Mouse (Mus musculus): ENCODE data around the gene Xpo6. TPM values are rescaled to one million over a fixed set of nuclear protein-coding genes. Genes with fewer than 3 reads are reported as not detected.

The Xpo6 gene
- polyA plus RNA-seq, 1 experiment from 2014 or later: 51.0 TPM

DNA sequence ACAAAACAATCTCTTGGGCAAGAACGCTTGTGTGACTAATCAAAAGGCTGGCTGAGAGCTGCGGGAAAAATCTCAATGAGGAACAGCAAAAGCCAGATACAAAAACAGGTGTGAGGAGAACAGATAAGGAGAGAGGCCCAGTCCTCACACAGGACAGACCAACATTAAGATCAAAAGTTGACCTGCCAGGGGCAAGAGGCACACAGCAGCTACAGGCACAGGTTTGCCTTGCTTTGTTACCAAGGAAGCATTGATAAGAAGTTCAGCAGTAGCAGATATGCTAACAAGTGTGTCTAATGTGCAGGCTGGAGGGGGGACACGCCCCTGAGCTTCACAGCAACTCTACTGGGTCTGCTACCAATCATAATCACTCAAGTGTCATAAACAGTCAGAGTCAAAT lies 73.8 kb downstream of the Xpo6 start:
- ATAC-seq: no peak
- WGBS: 71% methylated on average over 3 of the region's 3 CpGs
- no peak overlapping the region for H3K4me2 ChIP-seq (ENCODE audit: low read length)

GRCm38 (mm10) chr7:126121533-126121932 lies 78.8 kb downstream of the Xpo6 start:
- no peak overlapping the region for H3K4me2 ChIP-seq (ENCODE audit: low read length)
- H3K27ac ChIP-seq (ENCODE audit: low read length): no peak overlapping the region
- ATAC-seq: no peak

More for the DNA sequence above, 73.8 kb downstream of the Xpo6 start:
- H3K4me1 ChIP-seq (ENCODE audit: control insufficient read depth, insufficient read depth, low read length): no peaks in the 10 kb centered on the region
- H3K27me3 ChIP-seq (ENCODE audit: control insufficient read depth, insufficient read depth, low read depth, low read length): no peaks in the 10 kb centered on the region
- H3K9me3 ChIP-seq (replicated peaks; ENCODE audit: control insufficient read depth, low read length, poor library complexity, severe bottlenecking): no peaks in the 10 kb centered on the region
- no peak overlapping the region for H3K4me3 ChIP-seq (ENCODE audit: low read depth, low read length)
- no peak overlapping the region for H3K9ac ChIP-seq (ENCODE audit: low read depth, low read length)
- H3K27ac ChIP-seq (ENCODE audit: low read length): no peak overlapping the region
- H3K36me3 ChIP-seq (ENCODE audit: control insufficient read depth, insufficient read depth, low read length): peaks cover 36% of the 10 kb centered on the region

GRCm38 (mm10) chr7:126119819-126120218 lies 80.5 kb downstream of the Xpo6 start:
- no peaks in the 10 kb centered on the region for H3K27me3 ChIP-seq (ENCODE audit: control insufficient read depth, insufficient read depth, low read depth, low read length)
- 44% methylated on average over 6 of the region's 6 CpGs for WGBS
- H3K36me3 ChIP-seq (ENCODE audit: control insufficient read depth, insufficient read depth, low read length): peaks cover 27% of the 10 kb centered on the region

More at GRCm38 (mm10) chr7:126121533-126121932, 78.8 kb downstream of the Xpo6 start:
- H3K4me3 ChIP-seq (ENCODE audit: low read depth, low read length): no peak overlapping the region
- no peaks in the 10 kb centered on the region for H3K9me3 ChIP-seq (replicated peaks; ENCODE audit: control insufficient read depth, low read length, poor library complexity, severe bottlenecking)
- peaks cover 29% of the 10 kb centered on the region for H3K36me3 ChIP-seq (ENCODE audit: control insufficient read depth, insufficient read depth, low read length)
- 89% methylated on average over 4 of the region's 4 CpGs for WGBS
- H3K9ac ChIP-seq (ENCODE audit: low read depth, low read length): no peak overlapping the region
- H3K4me1 ChIP-seq (ENCODE audit: control insufficient read depth, insufficient read depth, low read length): no peaks in the 10 kb centered on the region
- no peaks in the 10 kb centered on the region for H3K27me3 ChIP-seq (ENCODE audit: control insufficient read depth, insufficient read depth, low read depth, low read length)

GRCm38 (mm10) chr7:126113263-126113662 lies 87.0 kb downstream of the Xpo6 start:
- 87% methylated on average over 4 of the region's 4 CpGs for WGBS
- Histone ChIP-seq H3K27me3 (ENCODE audit: control insufficient read depth, insufficient read depth, low read depth, low read length) (no peaks in the 10 kb centered on the region), H3K4me3 (ENCODE audit: low read depth, low read length) (no peak overlapping the region), H3K36me3 (ENCODE audit: control insufficient read depth, insufficient read depth, low read length) (peaks cover 24% of the 10 kb centered on the region), H3K4me2 (ENCODE audit: low read length) (no peak overlapping the region), H3K27ac (ENCODE audit: low read length) (no peak overlapping the region), H3K9me3 (replicated peaks; ENCODE audit: control insufficient read depth, low read length, poor library complexity, severe bottlenecking) (no peaks in the 10 kb centered on the region), H3K9ac (ENCODE audit: low read depth, low read length) (no peak overlapping the region), H3K4me1 (ENCODE audit: control insufficient read depth, insufficient read depth, low read length) (no peaks in the 10 kb centered on the region)
- no peak for ATAC-seq

More at GRCm38 (mm10) chr7:126119819-126120218, 80.5 kb downstream of the Xpo6 start:
- Histone ChIP-seq H3K27ac (ENCODE audit: low read length) (no peak overlapping the region), H3K9me3 (replicated peaks; ENCODE audit: control insufficient read depth, low read length, poor library complexity, severe bottlenecking) (no peaks in the 10 kb centered on the region), H3K4me1 (ENCODE audit: control insufficient read depth, insufficient read depth, low read length) (no peaks in the 10 kb centered on the region), H3K4me3 (ENCODE audit: low read depth, low read length) (no peak overlapping the region), H3K4me2 (ENCODE audit: low read length) (no peak overlapping the region), H3K9ac (ENCODE audit: low read depth, low read length) (no peak overlapping the region)
- no peak for ATAC-seq

DNA sequence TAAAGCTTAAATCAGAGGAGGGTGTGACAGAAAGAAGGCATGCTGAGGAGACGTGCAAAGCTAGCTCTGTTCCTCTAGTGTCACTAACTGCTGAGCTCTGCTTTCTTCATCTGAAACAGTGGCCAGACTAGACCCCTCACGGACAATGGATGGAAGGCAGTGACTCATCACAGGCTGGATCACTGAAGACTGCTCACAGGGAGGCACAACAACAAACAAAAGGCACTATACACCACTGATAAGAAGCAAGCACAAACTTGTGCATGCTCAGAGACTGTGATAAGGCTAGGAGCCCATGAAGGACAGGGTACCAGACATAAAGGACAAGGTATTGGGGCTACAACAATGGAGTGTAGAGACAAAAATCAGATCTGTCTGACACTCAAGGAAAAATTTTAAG lies 89.1 kb downstream of the Xpo6 start:
- ATAC-seq: no peak
- Histone ChIP-seq H3K4me1 (ENCODE audit: control insufficient read depth, insufficient read depth, low read length) (no peaks in the 10 kb centered on the region), H3K27me3 (ENCODE audit: control insufficient read depth, insufficient read depth, low read depth, low read length) (no peaks in the 10 kb centered on the region), H3K36me3 (ENCODE audit: control insufficient read depth, insufficient read depth, low read length) (peaks cover 36% of the 10 kb centered on the region), H3K4me3 (ENCODE audit: low read depth, low read length) (no peak overlapping the region), H3K4me2 (ENCODE audit: low read length) (no peak overlapping the region), H3K27ac (ENCODE audit: low read length) (no peak overlapping the region), H3K9ac (ENCODE audit: low read depth, low read length) (no peak overlapping the region), H3K9me3 (replicated peaks; ENCODE audit: control insufficient read depth, low read length, poor library complexity, severe bottlenecking) (no peaks in the 10 kb centered on the region)
- 78% methylated on average over 2 of the region's 2 CpGs for WGBS

GRCm38 (mm10) chr7:126109898-126110297 lies 90.4 kb downstream of the Xpo6 start:
- no peak overlapping the region for H3K4me2 ChIP-seq (ENCODE audit: low read length)
- 93% methylated on average over 3 of the region's 3 CpGs for WGBS
- H3K4me1 ChIP-seq (ENCODE audit: control insufficient read depth, insufficient read depth, low read length): no peaks in the 10 kb centered on the region
- no peaks in the 10 kb centered on the region for H3K27me3 ChIP-seq (ENCODE audit: control insufficient read depth, insufficient read depth, low read depth, low read length)
- ATAC-seq: no peak
- no peak overlapping the region for H3K27ac ChIP-seq (ENCODE audit: low read length)
- peaks cover 37% of the 10 kb centered on the region for H3K36me3 ChIP-seq (ENCODE audit: control insufficient read depth, insufficient read depth, low read length)
- no peak overlapping the region for H3K9ac ChIP-seq (ENCODE audit: low read depth, low read length)
- no peaks in the 10 kb centered on the region for H3K9me3 ChIP-seq (replicated peaks; ENCODE audit: control insufficient read depth, low read length, poor library complexity, severe bottlenecking)
- no peak overlapping the region for H3K4me3 ChIP-seq (ENCODE audit: low read depth, low read length)

- Histone ChIP-seq H3K36me3 (ENCODE audit: control insufficient read depth, insufficient read depth, low read length) (peaks cover 42% of the 10 kb centered on the region), H3K27me3 (ENCODE audit: control insufficient read depth, insufficient read depth, low read depth, low read length) (no peaks in the 10 kb centered on the region), H3K9me3 (replicated peaks; ENCODE audit: control insufficient read depth, low read length, poor library complexity, severe bottlenecking) (no peaks in the 10 kb centered on the region), H3K9ac (ENCODE audit: low read depth, low read length) (no peak overlapping the region), H3K27ac (ENCODE audit: low read length) (no peak overlapping the region), H3K4me1 (ENCODE audit: control insufficient read depth, insufficient read depth, low read length) (no peaks in the 10 kb centered on the region), H3K4me3 (ENCODE audit: low read depth, low read length) (no peak overlapping the region), H3K4me2 (ENCODE audit: low read length) (no peak overlapping the region)
- ATAC-seq: no peak
- 90% methylated on average over 11 of the region's 11 CpGs for WGBS
Measured at GRCm38 (mm10) chr7:126100440-126100839, 99.9 kb downstream of the Xpo6 start.

DNA sequence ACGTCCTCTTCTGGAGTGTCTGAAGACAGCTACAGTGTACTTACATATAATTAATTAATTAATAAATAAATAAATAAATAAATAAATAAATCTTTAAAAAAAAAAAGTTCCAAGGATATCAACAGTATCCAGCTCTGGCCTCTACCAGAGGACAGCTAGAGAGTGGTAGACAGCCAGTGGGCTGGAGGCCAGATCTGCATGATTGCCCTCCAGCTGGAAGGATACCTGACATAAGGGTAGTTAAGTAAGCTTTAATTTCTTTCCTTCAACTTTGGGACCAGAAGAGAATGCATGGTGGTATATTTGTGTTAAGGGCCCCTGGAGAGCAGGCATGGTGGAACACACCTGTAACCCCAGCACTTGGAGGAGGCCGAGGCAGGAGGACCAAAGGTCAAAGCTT lies 100.5 kb downstream of the Xpo6 start:
- no peaks in the 10 kb centered on the region for H3K27me3 ChIP-seq (ENCODE audit: control insufficient read depth, insufficient read depth, low read depth, low read length)
- peaks cover 41% of the 10 kb centered on the region for H3K36me3 ChIP-seq (ENCODE audit: control insufficient read depth, insufficient read depth, low read length)
- H3K4me2 ChIP-seq (ENCODE audit: low read length): no peak overlapping the region
- no peaks in the 10 kb centered on the region for H3K4me1 ChIP-seq (ENCODE audit: control insufficient read depth, insufficient read depth, low read length)
- H3K27ac ChIP-seq (ENCODE audit: low read length): no peak overlapping the region
- no peak overlapping the region for H3K4me3 ChIP-seq (ENCODE audit: low read depth, low read length)
- H3K9me3 ChIP-seq (replicated peaks; ENCODE audit: control insufficient read depth, low read length, poor library complexity, severe bottlenecking): no peaks in the 10 kb centered on the region
- WGBS: 96% methylated on average over 2 of the region's 2 CpGs
- no peak overlapping the region for H3K9ac ChIP-seq (ENCODE audit: low read depth, low read length)
- ATAC-seq: no peak

DNA sequence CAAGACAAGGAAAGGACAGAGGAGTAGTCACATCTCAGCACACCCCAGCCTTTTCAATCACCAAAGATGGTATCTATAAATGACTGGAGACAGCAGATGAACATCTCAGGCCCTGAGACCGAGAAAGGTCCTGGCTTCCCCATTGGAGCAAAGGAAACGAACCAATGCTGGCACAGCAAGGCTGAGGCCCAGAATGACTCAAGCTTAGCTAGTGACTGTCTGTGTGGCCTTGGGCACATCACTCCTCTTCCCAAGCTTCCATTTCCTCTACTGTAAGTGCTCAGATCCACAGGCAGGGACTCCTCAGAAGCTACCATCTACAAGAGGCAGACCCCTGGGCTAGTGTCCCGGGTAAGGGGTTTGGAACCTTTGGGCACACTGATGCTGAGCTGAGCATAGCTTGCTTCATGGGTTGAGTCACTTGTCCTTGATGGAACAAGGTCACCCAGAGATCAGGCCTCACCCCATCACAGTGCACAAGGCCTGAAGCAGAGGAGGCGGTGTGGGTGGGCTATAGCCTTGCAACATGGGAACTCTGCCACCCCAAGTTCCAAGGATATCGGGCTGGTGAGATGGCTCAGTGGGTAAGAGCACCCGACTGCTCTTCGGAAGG lies 101.0 kb downstream of the Xpo6 start:
- no peak overlapping the region for H3K27ac ChIP-seq (ENCODE audit: low read length)
- WGBS: 95% methylated on average over 7 of the region's 7 CpGs
- no peak overlapping the region for H3K9ac ChIP-seq (ENCODE audit: low read depth, low read length)
- no peak overlapping the region for H3K4me3 ChIP-seq (ENCODE audit: low read depth, low read length)
- no peak for ATAC-seq
- H3K4me1 ChIP-seq (ENCODE audit: control insufficient read depth, insufficient read depth, low read length): no peaks in the 10 kb centered on the region
- H3K4me2 ChIP-seq (ENCODE audit: low read length): no peak overlapping the region
- peaks cover 36% of the 10 kb centered on the region for H3K36me3 ChIP-seq (ENCODE audit: control insufficient read depth, insufficient read depth, low read length)
- no peaks in the 10 kb centered on the region for H3K9me3 ChIP-seq (replicated peaks; ENCODE audit: control insufficient read depth, low read length, poor library complexity, severe bottlenecking)
- no peaks in the 10 kb centered on the region for H3K27me3 ChIP-seq (ENCODE audit: control insufficient read depth, insufficient read depth, low read depth, low read length)

All from midbrain, embryonic 16.5 days (tissue).